Mouse (Mus musculus) kidney, postnatal 14 days (tissue): ENCODE data around the gene 1810013L24Rik.
"Not testable (repeated sequence)": the region's sequence is repeated elsewhere in the genome, so short reads cannot be mapped to it uniquely, and the experiment has no call there.

Source experiments
- DNase-seq: peaks from one replicate; pipeline ENCODE4 v3.0.0; 2022; ENCODE audit warnings: mixed read lengths

Gene 1810013L24Rik

GRCm38 (mm10) chr16:8837595-8837994 lies 7.7 kb downstream of the 1810013L24Rik start:
- no peak for DNase-seq

- DNase-seq = no peak
Measured at GRCm38 (mm10) chr16:8838921-8839320, 9.0 kb downstream of the 1810013L24Rik start.

GRCm38 (mm10) chr16:8840557-8840956 lies 10.7 kb downstream of the 1810013L24Rik start:
- DNase-seq = no peak

- DNase-seq = no peak
Measured at GRCm38 (mm10) chr16:8842962-8843361, 13.1 kb downstream of the 1810013L24Rik start.

- DNase-seq = peak; percentile 26
Measured at GRCm38 (mm10) chr16:8843580-8844175, 13.8 kb downstream of the 1810013L24Rik start.

- no peak for DNase-seq
Measured at GRCm38 (mm10) chr16:8845986-8846385, 16.1 kb downstream of the 1810013L24Rik start.

GRCm38 (mm10) chr16:8848309-8849068 lies 18.6 kb downstream of the 1810013L24Rik start:
- DNase-seq = no peak

GRCm38 (mm10) chr16:8849929-8850328 lies 20.0 kb downstream of the 1810013L24Rik start:
- peak; percentile 41 for DNase-seq

GRCm38 (mm10) chr16:8855143-8855542 lies 25.2 kb downstream of the 1810013L24Rik start:
- DNase-seq = no peak

GRCm38 (mm10) chr16:8856820-8857219 lies 26.9 kb downstream of the 1810013L24Rik start:
- DNase-seq = no peak

- DNase-seq = no peak
Measured at GRCm38 (mm10) chr16:8862336-8862987, 32.6 kb downstream of the 1810013L24Rik start.

- DNase-seq = peak; percentile 37
Measured at GRCm38 (mm10) chr16:8864223-8864631, 34.3 kb downstream of the 1810013L24Rik start.

- no peak for DNase-seq
Measured at GRCm38 (mm10) chr16:8867406-8867955, 37.6 kb downstream of the 1810013L24Rik start.

GRCm38 (mm10) chr16:8868506-8868905 lies 38.6 kb downstream of the 1810013L24Rik start:
- no peak for DNase-seq

- DNase-seq = peak; percentile 82
Measured at GRCm38 (mm10) chr16:8869715-8870114, 39.8 kb downstream of the 1810013L24Rik start.

GRCm38 (mm10) chr16:8871376-8871775 lies 41.5 kb downstream of the 1810013L24Rik start:
- DNase-seq = no peak

- DNase-seq = no peak
Measured at GRCm38 (mm10) chr16:8872019-8872418, 42.1 kb downstream of the 1810013L24Rik start.

GRCm38 (mm10) chr16:8872486-8872885 lies 42.6 kb downstream of the 1810013L24Rik start:
- no peak for DNase-seq

- no peak for DNase-seq
Measured at GRCm38 (mm10) chr16:8880076-8880475, 50.2 kb downstream of the 1810013L24Rik start.

- DNase-seq = peak; percentile 79
Measured at GRCm38 (mm10) chr16:8883674-8884241, 53.9 kb downstream of the 1810013L24Rik start.

GRCm38 (mm10) chr16:8894214-8894613 lies 64.3 kb downstream of the 1810013L24Rik start:
- DNase-seq = not testable (repeated sequence)

GRCm38 (mm10) chr16:8895301-8895700 lies 65.4 kb downstream of the 1810013L24Rik start:
- no peak for DNase-seq

- not testable (repeated sequence) for DNase-seq
Measured at GRCm38 (mm10) chr16:8906115-8906514, 76.2 kb downstream of the 1810013L24Rik start.
